Mouse (Mus musculus) layer of hippocampus, adult 2 months (tissue): Measurements from ENCODE around the gene Fhod1. TPM values are rescaled to one million over a fixed set of nuclear protein-coding genes. Genes with fewer than 3 reads are reported as not detected.
A peak's percentile ranks its signal among the peaks of the same experiment; 100 is the strongest.

ENCODE experiments used
- DNase-seq, 2 experiments: peaks; one replicate each; pipeline ENCODE4 v3.0.0; 2022; ENCODE audit warnings: low spot score in 2 of 2
- H3K27ac ChIP-seq: fragments of 200-600 bp; 2 replicates; pipeline ENCODE4 v1.8.1; 2022
- H3K4me3 ChIP-seq: fragments of 200-600 bp; 2 replicates; pipeline ENCODE4 v1.8.1; 2022; ENCODE audit warnings: mild to moderate bottlenecking
- CTCF ChIP-seq: fragments of 200-600 bp; conservative IDR thresholded peaks from 2 replicates; pipeline ENCODE4 v1.8.1; 2022; ENCODE audit warnings: antibody characterized with exemption, mild to moderate bottlenecking, moderate library complexity
- total RNA-seq, 2 experiments: library from RNA; stranded (reverse); gene quantifications; 2 replicates each; pipeline ENCODE4 v1.2.3; 2021

Fhod1 gene
- total RNA-seq, 2 experiments from 2014 or later: 2.0 to 2.1 TPM

GRCm38 (mm10) chr8:105305211-105306145 lies 42.3 kb downstream of the Fhod1 start, which contains the start of gene Elmo3:
Gene Elmo3, plus strand, starts transcription at chr8:105305601.
- Histone ChIP-seq H3K27ac (peak within 1 kb of the TSS; percentile 76), H3K4me3 (peak within 1 kb of the TSS; percentile 40)
- TF ChIP-seq CTCF: no peak

GRCm38 (mm10) chr8:105304325-105305210 lies 43.2 kb downstream of the Fhod1 start:
- TF ChIP-seq CTCF: no peak
- no peak overlapping the region for H3K4me3 ChIP-seq
- peak overlapping the region; percentile 76 for H3K27ac ChIP-seq
- DNase-seq: no peak

More at GRCm38 (mm10) chr8:105305211-105306145, 42.3 kb downstream of the Fhod1 start, which contains the start of gene Elmo3:
- DNase-seq: no peak

GRCm38 (mm10) chr8:105303874-105304273 lies 43.9 kb downstream of the Fhod1 start:
- no peak overlapping the region; the same call in 1 of the 2 replicates for H3K27ac ChIP-seq
- no peak overlapping the region for H3K4me3 ChIP-seq
- no peak for DNase-seq
- no peak for TF ChIP-seq CTCF

- Histone ChIP-seq H3K27ac (no peak overlapping the region), H3K4me3 (no peak overlapping the region)
- DNase-seq: no peak
- TF ChIP-seq CTCF: no peak
Observed at GRCm38 (mm10) chr8:105303396-105303795, 44.4 kb downstream of the Fhod1 start.

- Histone ChIP-seq H3K4me3 (no peak overlapping the region), H3K27ac (no peak overlapping the region)
- no peak for DNase-seq
- no peak for TF ChIP-seq CTCF
Observed at GRCm38 (mm10) chr8:105299962-105300361, 47.8 kb downstream of the Fhod1 start.

GRCm38 (mm10) chr8:105298351-105299252 lies 49.2 kb downstream of the Fhod1 start:
- DNase-seq: no peak
- H3K4me3 ChIP-seq: peak overlapping the region; percentile 99
- H3K27ac ChIP-seq: peak overlapping the region; percentile 84
- TF ChIP-seq CTCF: no peak

- peak within 1 kb of the TSS; percentile 84 for H3K27ac ChIP-seq
- DNase-seq: peak; percentile 92 to 93
- TF ChIP-seq CTCF: peak; percentile 15
- H3K4me3 ChIP-seq: peak within 1 kb of the TSS; percentile 99
Observed at GRCm38 (mm10) chr8:105297511-105298192, 50.1 kb downstream of the Fhod1 start, which contains the start of gene E2f4. Gene E2f4, plus strand, starts transcription at chr8:105297663.

GRCm38 (mm10) chr8:105295895-105296573 lies 51.7 kb downstream of the Fhod1 start, which contains the start of gene Exoc3l:
Gene Exoc3l, minus strand, starts transcription at chr8:105296101.
- Histone ChIP-seq H3K27ac (peak within 1 kb of the TSS; percentile 84), H3K4me3 (no peak within 1 kb of the TSS; the same call in 1 of the 2 replicates)
- TF ChIP-seq CTCF: no peak
- no peak for DNase-seq

GRCm38 (mm10) chr8:105295256-105295655 lies 52.5 kb downstream of the Fhod1 start:
- Histone ChIP-seq H3K27ac (no peak overlapping the region), H3K4me3 (no peak overlapping the region)
- DNase-seq: no peak
- TF ChIP-seq CTCF: no peak

- Histone ChIP-seq H3K4me3 (no peak overlapping the region), H3K27ac (no peak overlapping the region)
- DNase-seq: no peak
- TF ChIP-seq CTCF: no peak
Observed at GRCm38 (mm10) chr8:105294776-105295175, 53.0 kb downstream of the Fhod1 start.

- no peak for TF ChIP-seq CTCF
- no peak overlapping the region for H3K4me3 ChIP-seq
- H3K27ac ChIP-seq: no peak overlapping the region
- DNase-seq: no peak
Observed at GRCm38 (mm10) chr8:105293405-105293804, 54.3 kb downstream of the Fhod1 start.
